Mouse (Mus musculus): Measurements from ENCODE around the gene Adgrf3. TPM values are rescaled to one million over a fixed set of nuclear protein-coding genes. Genes with fewer than 3 reads are reported as not detected.
"Not testable (repeated sequence)": the region's sequence is repeated elsewhere in the genome, so short reads cannot be mapped to it uniquely, and the experiment has no call there.

The Adgrf3 gene
- total RNA-seq (2021), result under 1 TPM in 1 of 2 experiments, not detected in 1; 0.59 TPM
- long read RNA-seq, experiment 1, result 0 reads
- long read RNA-seq, experiment 2, result 0 reads

GRCm38 (mm10) chr5:30205493-30205892 lies at the start of gene Adgrf3:
Adgrf3 (minus strand) TSS chr5:30205722.
- no peak for DNase-seq

GRCm38 (mm10) chr5:30247666-30248065 lies 42.1 kb upstream of the Adgrf3 start:
- DNase-seq, result no peak

- no peak for DNase-seq
These were observed 40.4 kb upstream of the Adgrf3 start for GRCm38 (mm10) chr5:30245861-30246416.

DNA sequence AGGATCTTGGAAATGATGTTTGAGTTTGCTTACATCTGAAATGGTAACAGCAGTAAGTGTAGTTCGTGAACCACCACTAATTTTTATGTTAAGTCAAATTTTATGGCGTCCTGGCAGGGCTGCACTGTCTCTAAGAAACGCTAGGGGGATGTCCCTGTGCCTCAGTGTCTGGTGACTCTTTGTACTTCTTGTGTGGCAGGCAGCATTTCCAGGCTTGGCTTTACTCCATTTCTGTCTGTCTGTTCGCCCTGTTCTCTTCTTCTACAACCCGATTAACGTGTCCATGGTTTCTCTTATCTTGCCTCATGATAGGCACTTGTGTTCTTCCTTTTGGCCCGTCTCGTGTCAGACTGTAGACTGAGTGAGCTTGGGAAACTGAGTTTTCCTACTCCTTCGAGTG lies 38.2 kb upstream of the Adgrf3 start:
- peak; percentile 5 to 19 for DNase-seq

GRCm38 (mm10) chr5:30242410-30242809 lies 36.9 kb upstream of the Adgrf3 start:
- DNase-seq, result no peak

DNA sequence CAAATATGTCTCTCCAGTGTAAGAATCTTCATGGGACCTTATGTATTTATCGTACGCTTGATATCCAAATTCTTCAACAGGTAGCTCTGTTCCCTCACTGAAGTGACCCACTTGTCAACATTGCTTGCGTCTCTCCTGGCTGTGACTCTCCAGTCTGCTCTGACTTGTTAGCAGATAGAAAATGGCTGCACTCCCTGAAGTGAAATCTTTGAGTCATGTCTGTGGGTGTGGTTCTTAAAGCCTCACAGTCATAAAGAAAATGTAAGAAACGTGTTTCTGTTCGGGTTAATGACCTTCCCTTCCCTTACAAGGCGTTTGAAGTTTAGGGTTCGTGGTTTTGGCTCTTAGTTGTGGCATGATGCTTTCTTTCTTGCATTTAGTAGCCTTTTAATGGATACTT lies 35.0 kb upstream of the Adgrf3 start:
- no peak for DNase-seq

DNA sequence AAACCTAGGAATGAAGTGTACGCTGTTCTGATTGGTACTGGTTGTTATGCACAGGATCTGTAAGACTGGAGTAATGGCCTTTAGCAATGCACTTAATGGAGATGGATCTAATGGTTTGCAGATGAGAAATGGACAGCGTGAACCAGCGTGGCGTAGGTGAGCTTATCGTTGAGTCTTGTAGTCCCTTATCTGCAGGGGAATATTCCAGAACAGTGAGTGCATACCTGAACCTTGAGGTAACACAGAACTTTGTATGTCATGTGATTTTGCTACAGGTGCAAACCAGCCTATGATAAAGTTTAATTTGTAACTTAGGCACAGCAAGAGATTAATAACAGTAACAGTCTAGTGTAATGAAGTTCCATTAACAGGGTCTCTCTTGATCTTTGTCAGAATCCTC lies 33.0 kb upstream of the Adgrf3 start:
- no peak for DNase-seq

DNA sequence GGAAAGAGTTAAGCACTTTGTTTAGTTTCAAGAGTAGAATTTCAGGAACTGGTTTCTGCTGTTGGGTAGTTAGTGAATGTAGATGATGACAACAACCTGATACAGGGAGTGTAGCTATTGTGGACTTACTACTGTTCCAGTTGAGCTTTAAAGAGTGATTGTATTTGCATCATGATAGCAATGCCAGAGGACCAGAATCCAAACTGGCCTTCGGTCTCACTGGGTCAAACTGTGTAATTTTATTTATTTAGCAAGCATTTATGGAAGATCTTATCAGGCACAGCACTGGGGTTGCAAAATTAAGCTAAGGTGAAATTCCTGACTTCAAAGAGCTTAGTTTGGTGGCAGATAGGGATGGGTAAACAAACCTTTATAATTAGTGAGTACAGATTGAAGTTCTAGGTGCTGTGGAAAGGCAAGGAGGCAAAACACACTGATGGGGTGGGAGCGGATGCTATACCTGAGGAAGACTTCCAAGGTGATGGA lies 30.2 kb upstream of the Adgrf3 start:
- DNase-seq, result no peak

GRCm38 (mm10) chr5:30233979-30234378 lies 28.5 kb upstream of the Adgrf3 start:
- no peak for DNase-seq

DNA sequence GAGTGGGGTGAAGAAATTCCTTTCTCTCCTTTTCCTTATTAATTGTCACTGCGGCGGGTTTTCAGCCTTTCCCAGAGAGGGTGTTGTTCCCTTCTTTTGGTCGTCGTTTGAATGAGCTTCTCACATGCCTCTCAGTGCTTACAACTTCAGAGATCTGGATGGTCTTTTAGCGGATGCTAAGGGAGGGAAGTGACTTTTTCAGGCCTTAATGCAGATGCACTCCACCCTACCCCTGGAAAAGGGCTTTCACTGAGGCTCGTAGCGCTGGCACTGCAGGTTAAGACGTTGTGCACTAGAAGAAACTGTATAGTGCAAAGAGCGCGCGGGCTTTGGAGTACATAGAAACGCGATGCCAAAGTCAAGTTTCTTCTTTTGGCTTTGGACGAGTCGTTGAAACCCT lies 27.5 kb upstream of the Adgrf3 start:
- DNase-seq, result no peak

DNA sequence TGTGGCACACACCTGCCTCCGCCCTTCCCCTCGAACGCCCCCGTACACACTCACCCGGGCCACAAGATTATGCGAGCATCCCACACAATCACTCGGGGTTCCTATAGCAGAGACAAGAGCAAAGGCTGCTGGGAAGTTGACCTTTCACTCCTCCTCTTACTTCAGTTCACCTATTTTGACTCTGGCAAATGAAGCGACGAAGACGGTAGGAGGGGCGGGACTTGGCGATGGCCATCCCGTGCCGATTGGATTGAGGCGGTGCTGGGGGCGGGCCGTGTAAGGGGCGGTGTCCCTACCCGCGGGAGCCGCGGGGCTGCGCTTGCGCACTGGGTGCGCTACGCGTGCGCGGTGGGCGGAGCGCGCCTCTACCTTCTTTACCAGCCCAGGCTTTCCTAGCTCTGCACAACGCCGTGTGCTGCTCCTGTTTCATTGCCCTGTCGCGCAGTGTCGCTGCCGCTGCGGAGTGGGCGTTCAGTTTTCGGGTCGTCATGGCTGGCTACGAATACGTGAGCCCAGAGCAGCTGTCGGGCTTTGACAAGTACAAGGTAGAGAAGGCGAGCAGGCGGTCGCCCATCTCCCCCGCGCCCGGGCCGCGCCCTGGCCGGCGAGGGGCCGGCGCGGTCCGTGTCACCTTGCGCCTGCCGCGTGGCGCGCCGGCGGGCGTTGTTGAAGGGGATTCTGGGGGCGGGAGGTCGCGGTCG lies 26.9 kb upstream of the Adgrf3 start, which contains the start of gene Selenoi:
Gene Selenoi, plus strand, starts transcription at position 311 of the 701 bp plus-strand sequence.
- DNase-seq, result peak; percentile 99

DNA sequence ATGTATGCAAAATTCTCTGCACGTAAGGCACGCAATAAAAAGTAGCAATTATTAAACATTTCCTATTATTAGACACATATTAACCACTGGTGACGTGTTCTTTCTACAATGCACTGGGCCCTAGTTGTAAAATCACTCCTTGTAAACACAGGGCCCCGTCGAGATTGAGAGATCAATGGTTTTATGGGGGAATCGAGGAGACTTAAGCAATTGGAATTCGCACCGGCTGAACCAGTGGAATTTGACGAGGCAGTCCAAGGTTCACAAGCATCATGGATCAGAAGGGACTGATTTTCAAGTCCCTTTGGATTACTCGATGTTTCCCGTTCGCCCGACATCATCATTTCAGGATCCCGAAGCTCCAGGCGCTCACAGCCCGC lies 26.4 kb upstream of the Adgrf3 start:
- no peak for DNase-seq

DNA sequence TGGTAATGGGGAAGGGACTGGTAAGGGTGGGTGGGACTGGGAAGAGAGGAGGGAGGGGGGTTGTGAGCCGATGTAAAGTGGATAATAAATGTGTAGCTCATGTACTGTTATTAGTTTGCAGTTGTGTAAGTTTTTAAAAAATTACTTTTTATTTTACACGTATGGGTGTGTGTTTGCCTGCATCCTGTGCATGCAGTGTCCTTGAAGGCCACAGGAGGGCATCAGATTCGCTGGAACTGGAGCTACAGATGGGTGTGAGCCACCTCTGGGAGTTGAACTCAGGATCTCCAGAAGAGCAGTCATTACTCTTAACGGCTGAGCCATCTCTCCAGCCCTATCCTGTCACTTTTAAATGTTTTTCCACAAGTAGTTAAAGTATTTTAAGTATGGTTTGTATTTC lies 25.4 kb upstream of the Adgrf3 start:
- DNase-seq, result peak; percentile 10 to 17

GRCm38 (mm10) chr5:30222681-30223080 lies 17.2 kb upstream of the Adgrf3 start:
- no peak for DNase-seq

- DNase-seq, result no peak
These were observed 15.1 kb upstream of the Adgrf3 start for GRCm38 (mm10) chr5:30220666-30221065.

GRCm38 (mm10) chr5:30219715-30220114 lies 14.2 kb upstream of the Adgrf3 start:
- no peak for DNase-seq

GRCm38 (mm10) chr5:30215970-30216369 lies 10.4 kb upstream of the Adgrf3 start:
- no peak for DNase-seq

GRCm38 (mm10) chr5:30214889-30215288 lies 9.4 kb upstream of the Adgrf3 start:
- peak; percentile 44 to 85 for DNase-seq

DNA sequence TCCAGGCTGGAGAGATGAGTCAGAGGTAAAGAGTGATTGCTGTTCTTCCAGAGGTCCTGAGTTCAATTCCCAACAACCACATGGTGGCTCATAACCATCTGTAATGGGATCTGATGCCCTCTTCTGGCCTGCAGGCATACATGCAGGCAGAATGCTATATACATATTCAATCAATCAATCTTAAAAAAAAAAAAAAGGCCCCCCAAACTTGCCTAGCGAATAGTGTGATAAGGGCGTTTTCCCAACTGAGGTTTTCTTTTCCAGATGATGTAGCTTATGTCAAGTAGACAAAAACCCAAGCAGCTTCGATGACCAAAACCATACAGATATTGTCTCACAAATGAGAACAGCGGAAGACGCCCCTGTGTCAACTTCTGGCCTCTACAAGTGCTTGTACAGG lies 5.2 kb upstream of the Adgrf3 start:
- not testable (repeated sequence) for DNase-seq

DNA sequence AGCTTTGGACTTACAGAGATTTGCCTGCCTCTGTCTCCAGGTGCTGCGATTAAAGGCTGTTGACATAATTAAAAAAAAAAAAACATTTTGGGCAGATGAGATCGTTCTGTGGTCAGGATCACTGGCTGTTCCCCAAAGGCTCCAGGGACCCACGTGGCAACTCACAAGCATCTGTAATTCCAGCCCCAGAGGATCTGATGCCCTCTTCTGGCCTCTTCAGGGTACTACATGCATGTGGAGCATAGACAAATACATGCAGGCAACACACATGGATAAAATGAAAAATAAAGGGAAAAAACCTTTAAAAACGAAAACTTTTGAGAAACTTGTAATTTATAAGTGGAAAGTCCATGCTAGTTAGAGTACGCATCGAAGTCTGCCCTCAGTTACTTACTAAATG lies 1.8 kb upstream of the Adgrf3 start:
- DNase-seq, result no peak

GRCm38 (mm10) chr5:30205034-30205433 lies 488 bp downstream of the Adgrf3 start:
- no peak for DNase-seq

- DNase-seq, result no peak
These were observed 1.1 kb downstream of the Adgrf3 start for GRCm38 (mm10) chr5:30204441-30204840.

DNA sequence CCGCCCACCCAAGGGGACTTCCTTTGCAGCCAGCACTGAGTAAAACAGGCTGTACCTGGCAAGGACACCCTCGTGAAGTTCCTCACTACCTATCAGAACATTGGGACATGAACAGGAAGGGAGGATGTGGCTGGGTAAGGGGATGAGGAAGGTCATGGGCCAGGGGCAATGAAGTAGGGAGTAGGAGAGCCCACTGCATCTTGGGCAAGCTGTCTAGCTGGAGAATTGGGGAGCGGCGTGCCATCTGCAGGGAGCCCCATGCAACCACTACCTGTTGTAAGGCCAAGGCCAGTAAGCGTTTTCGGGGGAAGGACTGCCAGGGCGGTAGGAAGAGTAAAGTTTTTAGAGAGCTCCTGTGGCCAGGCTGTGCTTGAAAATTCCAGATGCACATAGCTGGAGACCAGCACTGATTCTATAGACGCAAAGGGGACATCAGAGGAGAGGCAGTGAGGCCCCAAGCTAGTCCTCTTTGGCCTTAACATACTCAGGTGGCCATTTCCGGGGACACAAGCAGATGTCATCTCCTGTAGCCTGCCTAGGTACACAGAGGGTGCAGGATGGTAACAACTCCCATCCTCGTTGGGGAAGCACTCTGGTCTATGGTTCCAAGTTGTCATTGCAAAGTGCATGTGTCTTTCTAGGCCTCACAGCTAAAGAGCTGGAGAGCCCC lies 2.2 kb downstream of the Adgrf3 start:
- DNase-seq, result no peak
